Mouse (Mus musculus): ENCODE measurements around the gene Dcdc2a. TPM values are rescaled to one million over a fixed set of nuclear protein-coding genes. Genes with fewer than 3 reads are reported as not detected.
A peak's percentile ranks its signal among the peaks of the same experiment; 100 is the strongest.

The Dcdc2a gene
- under 1 TPM; 0.17 to 0.40 TPM for total RNA-seq (2021)
- long read RNA-seq, experiment 1 = 0 reads
- long read RNA-seq, experiment 2 = 0 reads

GRCm38 (mm10) chr13:25055873-25056667 lies at the start of gene Dcdc2a:
Dcdc2a (plus strand) TSS chr13:25056004.
- peak in 1 of 2 experiments; percentile 14 for DNase-seq

GRCm38 (mm10) chr13:25007115-25007514 lies 48.7 kb upstream of the Dcdc2a start:
- DNase-seq = peak; percentile 59 to 65

GRCm38 (mm10) chr13:25018316-25018715 lies 37.5 kb upstream of the Dcdc2a start:
- DNase-seq = no peak

GRCm38 (mm10) chr13:25019793-25020539 lies 35.8 kb upstream of the Dcdc2a start, which contains the start of gene Mrs2:
Mrs2 (minus strand) TSS chr13:25020379.
- DNase-seq = peak; percentile 92 to 93

- DNase-seq = peak; percentile 15 to 18
Measured at GRCm38 (mm10) chr13:25020540-25020892, 35.3 kb upstream of the Dcdc2a start.

DNA sequence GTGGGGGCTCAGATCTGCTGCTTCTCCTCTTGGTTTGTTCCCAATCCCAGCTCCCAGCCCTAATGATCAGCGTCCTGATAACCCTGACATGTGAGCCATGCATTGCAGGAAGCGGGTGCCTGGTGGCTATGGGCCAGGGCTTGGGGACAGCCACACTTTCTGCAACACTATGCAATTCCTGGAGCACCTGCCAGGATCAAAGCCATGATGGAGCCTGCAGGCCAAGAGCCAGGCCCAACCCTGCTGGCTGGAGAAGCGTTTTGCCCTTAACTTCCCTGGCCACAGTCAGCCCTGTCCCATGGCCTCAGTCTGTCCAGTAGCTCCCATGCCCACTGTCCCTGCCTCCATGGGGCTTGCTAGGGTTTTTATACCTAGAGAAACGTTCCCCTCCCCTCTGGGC lies 33.4 kb upstream of the Dcdc2a start:
- peak in 1 of 2 experiments; percentile 32 for DNase-seq

- no peak for DNase-seq
Measured at GRCm38 (mm10) chr13:25023129-25023528, 32.7 kb upstream of the Dcdc2a start.

DNA sequence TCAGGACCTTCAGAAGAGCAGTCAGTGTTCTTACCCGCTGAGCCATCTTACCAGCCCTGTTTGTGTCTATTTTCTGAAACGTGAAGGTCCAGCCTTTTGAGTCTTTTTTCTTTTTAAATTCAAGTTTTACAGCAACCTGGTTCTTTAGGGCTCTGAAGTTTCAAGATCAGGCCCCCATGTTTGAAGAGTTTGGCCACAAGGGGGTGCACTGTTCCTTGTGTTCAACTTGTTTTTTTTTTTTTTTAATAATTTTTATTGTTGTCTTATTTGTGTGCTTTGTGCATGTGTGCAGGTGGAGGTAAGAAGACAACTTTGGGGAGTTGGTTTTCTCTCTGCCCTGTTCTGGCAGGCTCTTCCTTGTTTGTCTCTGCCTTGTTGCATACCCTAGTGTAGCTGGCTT lies 31.1 kb upstream of the Dcdc2a start:
- peak; percentile 39 to 63 for DNase-seq

DNA sequence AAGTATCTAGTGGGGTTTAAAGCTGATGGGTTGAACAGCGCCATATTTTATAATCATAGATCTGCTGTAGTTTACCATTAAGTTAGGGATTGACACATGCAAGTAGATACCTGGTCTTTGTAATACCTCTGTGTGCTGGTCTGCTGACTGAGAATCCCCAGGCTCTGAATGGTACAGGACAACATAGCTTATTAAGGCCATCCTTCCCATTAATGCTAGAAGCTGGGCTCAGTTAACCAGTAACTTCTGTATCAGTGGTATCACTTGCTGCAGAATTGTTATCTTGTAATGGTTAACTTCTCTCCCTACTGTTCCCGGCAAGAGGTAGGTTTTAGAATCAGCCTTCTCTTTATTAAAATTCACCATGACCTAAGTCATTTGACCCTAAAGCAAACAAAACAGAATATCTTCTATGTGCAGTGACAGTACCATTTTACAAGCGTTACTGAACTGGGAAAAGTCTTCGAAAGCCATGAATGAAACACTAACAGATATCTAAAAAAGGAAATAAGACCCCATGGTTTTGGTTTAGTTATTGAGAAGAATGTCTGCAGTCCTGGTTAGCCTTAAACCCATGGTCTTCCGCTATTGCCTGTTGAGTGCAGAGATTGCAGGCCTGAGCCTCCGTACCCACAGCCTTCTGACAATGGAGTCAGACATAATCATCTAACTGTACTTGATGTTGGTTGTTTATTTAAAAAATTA lies 29.2 kb upstream of the Dcdc2a start:
- no peak for DNase-seq

- DNase-seq = no peak
Measured at GRCm38 (mm10) chr13:25027114-25027425, 28.7 kb upstream of the Dcdc2a start.

DNA sequence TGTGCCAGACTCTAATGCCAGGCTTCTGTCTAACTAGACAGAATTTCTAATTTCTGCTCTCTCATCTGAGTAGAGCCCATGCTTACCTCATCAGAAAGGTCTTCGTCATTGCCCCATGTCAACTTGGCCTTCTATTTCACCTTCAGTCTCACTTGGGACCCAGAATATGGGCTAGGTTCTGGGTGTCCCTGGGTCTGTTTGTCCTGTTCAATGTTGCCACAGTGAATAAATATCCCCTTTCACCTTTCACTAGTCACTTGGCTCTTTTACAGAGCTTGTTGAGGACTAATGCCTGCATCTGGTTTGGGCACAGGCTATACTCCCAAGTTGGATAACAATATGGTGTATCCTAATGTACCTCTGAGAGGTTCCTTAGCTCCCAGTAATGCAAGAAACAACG lies 16.3 kb upstream of the Dcdc2a start:
- DNase-seq = no peak

DNA sequence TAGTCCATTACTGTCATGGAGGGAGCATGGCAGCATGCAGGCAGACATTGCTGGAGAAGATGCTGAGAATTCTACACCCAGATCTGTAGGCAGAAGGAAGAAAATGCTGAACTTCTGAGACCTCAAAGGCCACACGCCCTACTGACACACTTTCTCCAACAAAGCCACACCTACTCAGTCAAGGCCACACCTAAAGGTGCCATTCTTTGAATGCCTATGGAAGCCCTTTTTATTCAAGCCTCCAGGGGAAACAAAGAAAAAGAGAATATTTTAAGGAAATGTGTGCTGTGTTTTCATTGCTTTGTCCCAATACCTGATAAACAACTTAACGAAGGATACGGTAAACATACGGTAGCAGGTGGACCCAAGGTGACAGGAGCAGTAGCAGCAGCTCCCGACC lies 3.1 kb upstream of the Dcdc2a start:
- DNase-seq = no peak

GRCm38 (mm10) chr13:25055111-25055554 lies 671 bp upstream of the Dcdc2a start:
- DNase-seq = peak; percentile 74 to 78

- DNase-seq = no peak
Measured at GRCm38 (mm10) chr13:25066659-25067058, 10.9 kb downstream of the Dcdc2a start.

- DNase-seq = no peak
Measured at GRCm38 (mm10) chr13:25067183-25067582, 11.4 kb downstream of the Dcdc2a start.

DNA sequence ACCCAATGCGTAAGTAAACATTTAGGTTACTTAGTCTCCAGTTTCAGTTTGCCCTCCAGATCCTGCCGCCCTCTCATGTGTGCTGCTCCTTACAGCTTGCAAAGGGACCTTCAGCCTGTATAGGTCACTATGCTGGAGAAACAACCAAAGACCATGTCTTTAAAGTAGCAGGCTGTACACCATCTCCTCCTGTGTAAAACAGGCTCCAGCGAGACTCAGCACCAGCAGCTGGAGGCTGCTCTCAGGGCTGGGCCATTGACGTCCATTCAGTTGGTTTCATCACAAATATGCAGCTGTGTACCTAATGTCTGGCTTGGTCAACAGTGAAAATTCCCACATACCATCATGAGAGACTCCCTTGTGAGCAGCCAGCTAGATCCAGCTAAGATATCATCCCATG lies 14.0 kb downstream of the Dcdc2a start:
- no peak for DNase-seq

DNA sequence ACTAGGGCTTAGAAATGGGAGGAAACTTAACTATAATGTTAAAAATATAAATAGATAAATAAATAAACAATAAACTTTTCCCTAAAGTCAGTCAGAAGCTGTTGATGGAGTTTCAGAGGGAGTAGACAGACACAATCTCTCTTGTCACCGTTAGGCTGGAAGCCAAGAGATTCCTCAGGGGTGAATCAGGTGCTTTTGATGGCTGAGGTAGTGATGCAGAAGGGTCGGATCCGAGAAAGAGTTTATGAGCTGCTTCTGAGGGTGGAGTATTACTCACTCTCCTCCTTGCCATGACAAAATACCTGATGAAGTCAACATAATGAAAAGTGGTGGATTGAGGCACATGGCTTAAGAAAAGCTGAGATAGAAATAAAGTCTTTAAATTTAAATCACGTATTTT lies 15.0 kb downstream of the Dcdc2a start:
- no peak for DNase-seq

GRCm38 (mm10) chr13:25077262-25077661 lies 21.5 kb downstream of the Dcdc2a start:
- no peak for DNase-seq

DNA sequence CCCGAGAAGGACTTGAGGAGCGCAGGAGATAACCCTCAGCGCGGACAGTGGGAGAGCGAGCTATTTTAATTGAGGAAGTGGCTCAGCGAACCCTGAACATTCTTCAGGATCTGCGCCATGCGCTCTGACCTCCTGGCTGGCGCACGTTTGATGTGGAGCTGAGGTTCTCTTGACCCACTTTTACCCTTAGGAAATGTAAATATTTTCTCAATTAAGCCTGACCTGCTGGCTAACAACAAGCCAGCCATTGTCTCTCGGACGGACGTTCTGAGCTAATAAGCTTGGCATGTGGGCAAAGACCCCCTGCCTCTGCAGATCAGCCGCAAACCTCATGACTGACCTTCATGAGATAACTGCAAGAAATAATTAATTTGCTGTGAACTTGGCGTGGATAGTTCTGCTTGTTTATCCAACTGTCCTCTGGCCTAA lies 27.4 kb downstream of the Dcdc2a start:
- DNase-seq = no peak

DNA sequence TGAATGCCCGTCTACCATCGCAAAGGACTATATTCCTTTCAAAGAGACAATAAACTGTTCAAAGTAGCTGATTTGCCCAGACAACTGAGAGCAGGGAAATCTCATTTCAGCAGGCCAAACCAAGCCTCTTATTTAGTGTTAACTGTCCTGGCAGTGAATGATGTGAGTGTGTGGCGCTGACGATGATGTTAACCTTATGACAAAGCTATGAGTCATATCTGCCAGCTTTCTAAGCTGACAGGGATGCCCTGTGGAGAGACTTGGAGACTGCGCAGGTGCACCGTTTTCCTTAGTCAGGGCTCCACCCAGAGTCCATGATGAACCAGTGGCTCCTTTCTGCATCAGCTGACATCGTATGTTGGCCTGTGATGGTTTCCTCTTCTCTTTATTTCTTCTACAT lies 29.3 kb downstream of the Dcdc2a start:
- DNase-seq = peak; percentile 12 to 22

DNA sequence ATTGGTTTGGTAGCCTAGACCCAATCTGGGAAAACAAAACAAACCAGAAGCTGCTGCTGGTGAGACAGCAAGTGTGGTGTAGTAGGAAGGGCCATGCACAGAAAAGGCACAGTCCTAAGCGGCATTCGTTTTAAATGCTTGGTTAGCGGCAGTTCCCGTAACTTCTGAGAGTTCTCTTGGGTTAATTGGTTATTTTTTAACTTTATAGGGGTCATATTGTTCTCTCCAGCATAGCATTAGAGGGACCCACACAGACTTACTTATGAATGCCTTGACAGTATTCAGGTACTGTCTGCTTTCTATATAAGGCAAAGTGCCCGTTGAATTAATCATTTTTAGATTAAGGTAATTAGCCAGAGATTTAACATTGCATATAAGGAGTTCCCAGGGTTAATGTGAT lies 35.5 kb downstream of the Dcdc2a start:
- no peak for DNase-seq

- DNase-seq = peak; percentile 22 to 50
Measured at GRCm38 (mm10) chr13:25093776-25094175, 38.0 kb downstream of the Dcdc2a start.

DNA sequence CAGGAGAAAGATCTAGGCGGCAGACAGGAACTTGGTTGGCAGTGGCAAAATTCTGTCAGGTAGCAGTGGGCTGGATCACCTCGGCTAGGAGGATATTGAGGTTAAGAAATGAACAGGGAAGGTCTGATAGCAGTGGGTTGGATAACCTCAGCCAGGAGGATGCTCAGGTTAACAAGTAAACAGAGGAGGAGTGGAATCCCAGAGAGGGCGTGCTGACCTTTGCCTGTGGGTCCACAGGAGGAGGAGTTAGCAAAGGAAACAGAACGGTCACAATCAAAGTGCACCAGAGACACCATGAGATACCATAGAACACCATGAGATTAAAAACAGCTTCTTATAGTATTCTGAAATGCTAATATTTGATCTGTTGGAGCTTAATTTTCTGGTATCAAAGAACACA lies 38.6 kb downstream of the Dcdc2a start:
- DNase-seq = no peak
